Mouse (Mus musculus) liver, adult 2 months (tissue): ENCODE results near the gene Fig4.

Experiments
- CTCF ChIP-seq: fragments of 200-500 bp; IDR thresholded peaks from 2 replicates; pipeline ENCODE4 v1.5.1; 2011; ENCODE audit warnings: low read depth, low read length, control low read depth
- POLR2A ChIP-seq: fragments of 200-500 bp; IDR thresholded peaks from 2 replicates; pipeline ENCODE4 v1.6.1; 2011; ENCODE audit warnings: low read length, control low read depth; ENCODE audit not compliant: insufficient read depth; ENCODE audit errors: extremely low read depth

DNA sequence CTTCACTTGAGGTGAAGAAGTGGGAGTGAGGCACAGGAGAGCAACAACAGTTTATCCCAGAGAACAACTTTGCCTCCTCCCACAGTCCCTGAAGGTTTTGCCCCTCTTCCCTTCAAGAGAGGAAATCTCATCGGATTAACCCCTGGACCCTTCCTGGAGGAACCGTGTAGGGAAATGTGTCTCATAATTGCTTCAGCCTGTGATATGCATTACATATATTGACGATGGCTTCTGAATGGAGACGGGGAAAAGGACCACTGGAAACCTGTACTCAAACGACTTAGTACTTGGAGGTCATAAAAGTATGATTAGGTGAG is 52.4 kb downstream of the Fig4 start:
- TF ChIP-seq CTCF (no peak), POLR2A (no peak)
